Mouse (Mus musculus) CD4-positive, CD25-positive, alpha-beta regulatory T cell, adult 4 months (primary cell): ENCODE results near the gene Tecpr2. TPM values are rescaled to one million over a fixed set of nuclear protein-coding genes. Genes with fewer than 3 reads are reported as not detected.

Experiments used
- ATAC-seq: one replicate; pipeline ENCODE4 v1.8.0; 2017
- polyA plus RNA-seq, 2 experiments: library from polyadenylated mRNA; unstranded; fragments of 100-300 nt; shearing (Covaris generic); gene quantifications; one replicate each; pipeline ENCODE4 v1.2.1; 2017

The Tecpr2 gene
- polyA plus RNA-seq, 2 experiments from 2014 or later: 1.3 to 1.6 TPM

DNA sequence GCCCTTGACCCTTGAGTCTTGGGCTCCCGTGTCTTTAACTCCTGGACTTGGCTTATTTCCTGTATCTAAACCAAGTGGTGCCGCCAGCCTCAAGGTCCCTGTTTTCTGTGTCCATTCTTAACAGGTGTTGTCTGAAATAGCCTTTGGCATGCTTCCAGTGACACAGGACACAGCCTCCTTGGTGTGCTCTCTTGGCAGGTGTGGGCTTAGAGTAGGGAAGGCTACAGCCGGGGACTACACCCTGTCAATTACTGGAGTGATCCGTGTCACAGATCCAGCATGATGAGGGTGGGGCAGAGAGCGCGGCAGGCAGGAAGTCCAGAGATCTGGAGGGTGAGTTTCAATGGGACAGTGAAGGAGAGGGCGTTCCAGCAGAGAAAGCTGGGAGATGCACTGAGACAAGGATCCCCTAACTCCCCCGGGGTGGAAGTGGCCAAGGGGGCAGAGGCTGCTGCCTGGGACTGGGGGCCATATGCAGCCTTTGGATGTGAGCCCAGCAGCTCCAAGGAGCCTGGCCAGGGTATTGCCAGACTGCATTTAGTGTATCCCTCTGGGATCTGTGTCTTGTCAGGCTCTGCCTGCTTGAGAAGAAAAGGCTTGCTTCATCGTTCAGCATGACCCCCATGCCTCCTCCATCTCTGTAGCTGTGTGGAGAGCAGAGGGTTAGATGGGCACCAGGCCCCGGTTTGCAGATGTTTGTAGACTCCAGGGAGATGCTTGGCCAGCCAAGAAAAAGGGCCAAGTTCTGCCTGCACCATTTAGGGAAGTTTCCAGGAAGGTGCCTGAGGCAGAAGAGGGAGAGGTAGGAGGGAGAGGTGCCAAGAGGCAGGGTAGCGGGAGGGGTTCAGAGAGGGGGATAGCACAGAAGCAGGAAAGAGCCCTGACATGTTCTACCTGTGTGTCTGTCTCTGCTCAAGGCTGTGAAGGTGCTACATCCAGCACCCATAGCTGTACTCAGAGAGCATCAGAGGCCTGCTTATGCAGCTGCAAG, 119.7 kb downstream of the Tecpr2 start:
- ATAC-seq: no peak

DNA sequence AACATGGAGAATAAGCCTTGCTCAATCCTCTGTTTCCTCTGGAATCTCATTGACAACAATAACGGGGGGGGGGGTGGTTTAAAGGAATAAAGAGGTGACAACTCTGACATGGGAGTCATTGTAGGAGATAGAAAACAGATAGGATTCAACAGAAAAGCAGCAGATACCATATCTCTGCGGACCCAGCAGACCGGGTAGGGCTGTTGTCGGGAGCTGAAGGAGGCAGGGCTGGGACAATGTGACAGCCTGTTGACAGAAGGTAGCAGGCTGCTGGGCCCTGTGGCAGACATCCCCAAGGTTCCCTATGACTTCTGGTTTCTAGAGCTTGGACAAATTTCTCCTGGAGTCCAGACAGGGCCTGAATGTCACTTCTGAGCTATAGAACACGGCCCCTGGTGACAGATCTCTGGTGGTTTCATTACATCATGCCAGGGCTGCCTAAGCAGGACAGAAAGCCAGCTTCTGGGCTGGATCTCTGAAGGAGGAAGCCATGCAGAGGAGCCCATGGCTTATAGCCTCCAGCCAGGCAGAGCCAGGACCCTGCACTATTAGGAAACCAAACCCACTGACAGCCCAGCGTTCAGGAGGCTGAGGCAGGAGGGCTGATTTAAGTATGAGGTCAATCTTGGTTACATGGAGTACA, 120.7 kb downstream of the Tecpr2 start:
- ATAC-seq: no peak

DNA sequence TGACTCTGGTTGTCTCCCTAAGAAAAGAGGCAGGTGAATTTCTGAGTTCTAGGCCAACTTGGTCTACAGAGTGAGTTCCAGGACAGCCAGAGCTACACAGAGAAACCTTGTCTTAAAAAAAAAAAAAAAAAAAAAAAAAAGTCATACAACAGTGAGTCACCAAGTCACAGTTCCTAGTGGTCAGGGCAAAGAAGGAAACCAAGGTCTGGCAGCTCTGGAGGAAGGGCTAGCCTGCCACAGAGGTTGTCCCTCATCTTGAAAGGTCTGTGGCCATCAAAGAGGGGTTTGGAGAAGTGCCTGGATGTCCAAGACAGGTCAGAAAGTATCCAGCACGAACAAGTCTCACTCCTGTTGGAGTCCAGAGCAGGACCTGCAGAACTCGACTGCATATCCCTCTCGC, 127.7 kb downstream of the Tecpr2 start:
- no peak for ATAC-seq

DNA sequence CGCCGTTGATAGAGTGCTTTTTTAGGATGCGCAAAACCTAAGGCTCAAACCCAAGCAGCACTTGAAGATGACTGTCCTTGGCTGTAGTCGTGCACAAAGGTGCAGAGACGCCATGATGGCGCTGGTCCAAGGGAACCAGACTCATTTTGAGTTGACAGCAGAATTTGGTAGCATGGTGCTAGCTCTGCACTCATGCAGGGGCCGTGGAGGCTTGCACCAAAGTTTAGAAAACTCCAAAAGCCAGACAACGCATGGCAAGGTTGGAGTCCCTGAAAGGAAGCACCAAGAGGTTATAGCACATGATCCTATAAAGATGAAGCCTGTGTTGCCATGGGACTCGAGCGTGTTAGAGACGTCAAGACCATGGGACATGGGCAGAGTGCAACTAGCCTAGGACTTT, 129.0 kb downstream of the Tecpr2 start:
- no peak for ATAC-seq

DNA sequence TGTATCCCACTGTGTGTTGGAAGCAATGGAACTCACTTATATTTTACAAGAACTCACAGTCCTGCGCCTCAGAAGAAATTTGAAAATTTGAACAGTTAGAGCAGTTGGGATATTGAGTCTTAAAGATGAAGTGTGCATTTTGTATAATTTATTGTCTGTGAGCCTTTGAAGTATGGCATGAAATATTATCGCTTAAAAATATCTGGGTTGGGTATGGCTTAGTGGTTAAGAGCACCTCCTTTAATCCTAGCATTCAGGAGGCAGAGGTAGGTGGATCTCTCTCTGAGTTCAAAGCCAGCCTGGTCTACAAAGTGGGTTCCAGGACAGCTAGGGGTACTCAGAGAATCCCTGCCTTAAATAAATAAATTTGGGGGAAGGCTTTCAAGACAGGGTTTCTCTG, 130.0 kb downstream of the Tecpr2 start:
- ATAC-seq: no peak

DNA sequence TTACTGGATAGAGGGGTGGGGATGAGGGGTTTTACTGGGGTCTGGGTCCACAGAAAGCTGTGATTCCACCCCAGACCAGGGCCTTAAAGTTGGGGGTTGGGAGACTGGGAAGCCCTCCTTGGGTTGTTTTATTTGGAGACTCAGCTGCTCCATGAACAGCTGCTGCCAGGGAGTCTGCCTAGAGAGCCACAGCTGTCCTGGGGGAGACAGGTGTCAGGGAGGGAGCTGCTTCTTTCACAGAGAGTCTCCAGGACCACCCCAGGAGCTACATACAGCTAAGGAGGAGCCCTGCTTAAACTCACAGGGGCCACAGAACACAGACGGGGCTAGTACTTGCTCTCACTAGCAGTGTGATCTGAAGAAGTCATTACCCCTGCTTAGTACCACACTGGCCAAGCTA, 132.1 kb downstream of the Tecpr2 start:
- ATAC-seq: no peak

DNA sequence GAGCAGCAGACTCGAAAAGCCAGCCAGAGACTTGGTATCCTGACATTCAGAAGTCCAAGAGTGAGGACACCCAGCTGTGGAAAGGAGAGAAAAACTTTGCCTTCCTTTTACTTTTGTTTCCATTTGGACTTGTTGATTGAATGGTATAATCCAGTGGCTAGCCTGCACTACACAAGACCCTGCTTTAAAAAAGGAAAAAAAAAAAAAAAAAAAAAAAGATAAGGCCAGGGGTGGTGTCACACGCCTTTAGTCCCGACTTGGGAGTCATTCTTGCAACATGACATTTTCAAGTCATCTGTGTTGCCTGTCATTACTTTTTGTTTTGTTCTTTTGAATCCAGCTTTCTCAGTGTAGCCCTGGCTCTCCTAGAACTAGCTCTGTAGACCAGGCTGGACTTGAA, 132.5 kb downstream of the Tecpr2 start:
- no peak for ATAC-seq

Other genes with a start within 250 kb of the Tecpr2 start
- under 1 TPM in 1 of 2 experiments, not detected in 1; 0.70 TPM for gene 1700001K19Rik, start 206.6 kb upstream of the Tecpr2 start, polyA plus RNA-seq
- gene Hsp90aa1, start 186.5 kb upstream of the Tecpr2 start, polyA plus RNA-seq: 100 to 1,000 TPM; 140 to 181 TPM
- gene Wdr20, start 151.3 kb upstream of the Tecpr2 start, polyA plus RNA-seq: 10 to 100 TPM; 30.2 to 34.0 TPM
- under 1 TPM; 0.24 to 0.63 TPM for gene Mok, start 48.3 kb upstream of the Tecpr2 start, polyA plus RNA-seq
- gene Zfp839, start 39.0 kb upstream of the Tecpr2 start, polyA plus RNA-seq: 1 to 10 TPM; 2.4 to 2.8 TPM
- gene Cinp, start 119 bp upstream of the Tecpr2 start, polyA plus RNA-seq: 10 to 100 TPM; 37.3 to 44.2 TPM
- gene Ankrd9, start 89.8 kb downstream of the Tecpr2 start, polyA plus RNA-seq: 1 to 10 TPM in 1 of 2 experiments, under 1 TPM in 1; 0.32 to 1.2 TPM
- gene Rcor1, start 150.1 kb downstream of the Tecpr2 start, polyA plus RNA-seq: 10 to 100 TPM; 11.7 to 16.0 TPM